Mouse (Mus musculus): Measurements from ENCODE around the gene Il31ra. TPM values are rescaled to one million over a fixed set of nuclear protein-coding genes. Genes with fewer than 3 reads are reported as not detected.

Il31ra gene
- total RNA-seq, 2 experiments from 2014 or later, result 0.21 to 0.27 TPM

DNA sequence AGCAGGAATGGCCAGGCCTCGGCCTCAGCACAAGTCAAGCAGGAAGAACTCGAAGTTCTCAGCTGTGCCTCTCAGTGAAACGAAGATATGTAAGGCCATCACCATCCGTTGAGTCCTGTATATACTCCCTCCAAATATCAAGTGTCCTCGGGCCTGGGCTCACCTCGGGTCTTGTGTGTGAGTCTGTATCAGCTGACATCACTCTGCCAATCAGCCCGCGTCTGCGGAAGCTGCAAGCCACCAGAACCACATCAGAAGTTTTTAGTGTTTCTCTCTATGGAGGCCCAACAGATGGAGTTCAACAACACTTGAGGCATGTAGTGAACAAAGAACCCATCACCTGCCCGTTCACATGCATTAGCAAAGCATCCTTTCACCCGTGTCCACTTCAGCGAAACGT lies 86.5 kb downstream of the Il31ra start:
- DNase-seq, result no peak

DNA sequence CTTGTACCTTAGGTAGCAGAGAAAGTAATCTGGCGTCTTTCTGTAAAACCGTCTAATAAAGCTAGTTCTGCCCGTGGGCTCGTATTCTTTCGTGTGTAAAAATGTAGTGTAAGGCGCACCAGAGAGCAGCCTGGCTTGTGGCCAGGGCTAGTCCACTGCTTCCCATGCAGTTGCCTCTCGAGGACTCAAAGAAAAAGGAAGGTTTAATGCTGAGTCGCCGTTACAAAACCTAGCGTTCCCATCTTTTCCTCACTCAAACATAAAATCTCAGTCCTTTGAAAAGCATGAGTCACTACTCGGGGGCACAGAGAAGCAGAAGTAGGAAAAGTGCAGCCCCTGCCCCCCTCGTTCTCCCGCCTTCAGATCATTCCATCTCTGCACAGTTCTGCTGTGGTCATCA lies 87.4 kb downstream of the Il31ra start:
- no peak for DNase-seq

- DNase-seq, result no peak
Observed at GRCm38 (mm10) chr13:112505436-112505835, 88.7 kb downstream of the Il31ra start.

- DNase-seq, result no peak
Observed at GRCm38 (mm10) chr13:112503846-112504245, 90.3 kb downstream of the Il31ra start.

GRCm38 (mm10) chr13:112500466-112500865 lies 93.7 kb downstream of the Il31ra start:
- DNase-seq, result no peak

- DNase-seq, result no peak
Observed at GRCm38 (mm10) chr13:112500027-112500426, 94.1 kb downstream of the Il31ra start.

GRCm38 (mm10) chr13:112494590-112494989 lies 99.6 kb downstream of the Il31ra start:
- no peak for DNase-seq

DNA sequence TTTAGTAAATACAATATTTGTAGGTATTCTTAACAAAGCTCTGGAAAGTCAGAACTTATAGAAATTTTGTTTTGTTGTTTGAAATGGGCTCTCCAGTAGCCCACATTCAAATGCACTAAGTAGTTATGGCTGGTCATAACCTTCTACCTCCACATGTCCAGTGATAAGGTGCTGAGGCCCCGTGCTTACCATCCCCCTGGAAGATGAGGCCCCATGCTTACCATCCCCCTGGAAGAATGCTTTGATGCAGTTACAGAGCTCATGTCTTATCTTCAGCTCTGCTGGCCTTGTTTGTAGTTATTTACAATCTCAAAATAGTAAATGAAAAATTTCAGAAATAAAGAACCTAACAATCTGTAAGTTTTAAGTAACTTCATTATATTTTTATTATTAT lies 101.9 kb downstream of the Il31ra start:
- no peak for DNase-seq

- DNase-seq, result no peak
Observed at GRCm38 (mm10) chr13:112491636-112492284, 102.4 kb downstream of the Il31ra start.

DNA sequence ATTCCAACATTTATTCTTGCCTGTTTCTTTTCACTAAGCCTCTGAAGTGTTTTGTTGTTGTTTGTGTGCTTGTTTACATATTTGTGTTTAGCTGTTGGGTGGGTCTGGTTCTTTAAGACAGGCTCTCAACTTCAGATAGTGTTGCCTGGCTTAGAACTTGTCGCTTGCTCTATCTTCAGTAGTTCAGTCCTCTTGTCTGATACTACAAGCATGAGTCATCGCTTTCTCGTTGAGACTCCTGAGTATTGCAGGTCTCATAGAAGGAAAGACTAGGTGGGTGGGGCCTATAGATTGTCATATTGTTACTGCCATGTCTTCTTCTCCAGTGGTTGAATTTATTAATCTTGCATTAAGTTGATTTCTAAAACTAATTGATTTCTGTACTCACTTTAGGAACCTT lies 104.1 kb downstream of the Il31ra start:
- no peak for DNase-seq

DNA sequence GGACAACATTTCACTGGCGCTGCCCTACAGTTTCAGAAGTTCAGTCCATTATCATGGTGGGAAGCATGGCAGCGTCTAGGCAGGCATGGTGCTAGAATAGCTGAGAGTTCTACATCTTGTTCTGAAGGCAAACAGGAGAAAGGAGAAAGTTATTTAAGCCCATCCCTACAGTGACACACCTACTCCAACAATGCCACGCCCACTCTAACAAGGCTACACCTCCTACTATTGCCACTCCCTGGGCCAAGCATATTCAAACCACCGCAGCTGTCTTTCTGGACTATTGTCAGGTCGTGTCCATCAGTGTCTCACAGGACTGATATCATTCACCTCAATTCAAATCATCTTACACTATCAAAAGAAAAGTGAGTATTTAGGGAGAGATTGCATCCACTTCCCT lies 107.5 kb downstream of the Il31ra start:
- DNase-seq, result no peak

GRCm38 (mm10) chr13:112486236-112486635 lies 107.9 kb downstream of the Il31ra start:
- DNase-seq, result no peak

- DNase-seq, result no peak
Observed at GRCm38 (mm10) chr13:112483015-112483414, 111.1 kb downstream of the Il31ra start.

DNA sequence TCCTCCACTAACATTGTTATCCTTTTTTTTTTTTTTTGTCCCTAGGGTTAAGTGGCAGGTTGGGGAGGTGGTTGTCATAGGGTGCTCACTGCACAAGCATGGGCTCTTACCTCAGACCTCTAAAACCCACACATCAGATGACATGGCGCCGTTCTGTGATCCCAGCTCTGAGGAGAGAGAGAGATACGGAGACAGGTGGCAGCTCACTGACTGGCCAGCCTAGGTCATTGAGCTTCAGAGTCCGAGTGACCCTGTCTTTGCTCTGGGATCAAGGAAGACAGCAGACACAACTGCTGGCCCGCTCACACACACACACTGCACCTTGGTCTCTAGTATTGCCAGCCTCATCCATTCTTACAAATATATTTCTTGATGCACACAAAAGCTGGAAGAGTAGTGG lies 111.6 kb downstream of the Il31ra start:
- no peak for DNase-seq

DNA sequence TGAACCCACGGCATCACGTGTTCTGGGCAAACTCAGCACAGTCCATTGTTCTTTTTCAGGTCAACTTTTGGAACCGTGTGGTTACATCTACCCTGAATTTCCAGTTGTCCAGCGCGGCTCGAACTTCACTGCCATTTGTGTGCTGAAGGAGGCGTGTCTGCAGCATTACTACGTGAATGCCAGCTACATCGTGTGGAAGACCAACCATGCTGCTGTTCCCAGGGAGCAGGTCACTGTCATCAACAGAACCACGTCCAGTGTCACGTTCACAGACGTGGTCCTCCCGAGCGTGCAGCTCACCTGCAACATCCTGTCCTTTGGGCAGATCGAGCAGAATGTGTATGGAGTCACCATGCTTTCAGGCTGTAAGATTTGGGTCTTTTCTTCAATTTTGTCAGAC lies 114.2 kb downstream of the Il31ra start:
- no peak for DNase-seq

- no peak for DNase-seq
Observed at GRCm38 (mm10) chr13:112479032-112479431, 115.1 kb downstream of the Il31ra start.

GRCm38 (mm10) chr13:112473757-112474755 lies 120.1 kb downstream of the Il31ra start:
- DNase-seq, result no peak

GRCm38 (mm10) chr13:112472401-112473023 lies 121.6 kb downstream of the Il31ra start:
- DNase-seq, result no peak

DNA sequence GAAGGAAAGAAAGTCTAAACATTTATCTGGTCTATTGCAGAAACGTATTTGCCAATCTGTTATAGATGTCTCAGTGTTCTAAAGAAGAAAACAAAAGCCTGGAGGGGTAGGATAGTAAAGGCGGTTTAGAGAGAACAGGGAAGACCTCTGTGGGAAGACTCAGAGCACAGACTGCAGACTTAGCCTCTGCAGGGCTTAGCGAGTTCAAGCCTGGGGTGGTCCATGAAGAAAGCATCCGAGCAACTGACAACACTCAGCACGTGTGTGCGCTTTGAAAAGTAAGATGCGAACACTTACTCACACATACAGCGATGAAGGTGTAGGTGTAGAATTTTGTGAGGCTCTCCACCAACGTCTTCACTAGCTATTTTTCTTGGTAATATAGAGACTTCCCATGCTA lies 123.0 kb downstream of the Il31ra start:
- no peak for DNase-seq
